Mouse (Mus musculus) limb, embryonic 11.5 days (tissue): ENCODE data around the gene B4galt7. TPM values are rescaled to one million over a fixed set of nuclear protein-coding genes. Genes with fewer than 3 reads are reported as not detected.

Experiments used
- ATAC-seq: fragments of 200-750 bp; cut with Nextera tagmentation; 2 replicates; pipeline ENCODE4 v1.8.0; 2017; ENCODE audit warnings: low read depth; ENCODE audit not compliant: insufficient number of reproducible peaks, low FRiP score, low TSS enrichment
- DNase-seq: peaks from one replicate; pipeline ENCODE4 v3.0.0-alpha.2; 2015; ENCODE audit warnings: low spot score
- H3K27ac ChIP-seq: fragments of 300-500 bp; sonication (generic); replicated peaks from 2 replicates; pipeline ENCODE4 v1.5.1; 2014; ENCODE audit warnings: low read depth, mild to moderate bottlenecking, low read length
- H3K27me3 ChIP-seq: fragments of 300-500 bp; sonication (generic); 2 replicates; pipeline ENCODE4 v1.6.1; 2014; ENCODE audit warnings: mild to moderate bottlenecking, low read length, mixed read lengths; ENCODE audit not compliant: control insufficient read depth, insufficient read depth
- H3K36me3 ChIP-seq: fragments of 300-500 bp; sonication (generic); 2 replicates; pipeline ENCODE4 v1.6.1; 2014; ENCODE audit warnings: mild to moderate bottlenecking, low read length, moderate library complexity, mixed read lengths; ENCODE audit not compliant: control insufficient read depth, insufficient read depth
- H3K4me1 ChIP-seq: fragments of 300-500 bp; sonication (generic); 2 replicates; pipeline ENCODE4 v1.6.1; 2014; ENCODE audit warnings: low read length, mixed read lengths; ENCODE audit not compliant: control insufficient read depth, insufficient read depth
- H3K4me2 ChIP-seq: fragments of 300-500 bp; sonication (generic); 2 replicates; pipeline ENCODE4 v1.6.1; 2014; ENCODE audit warnings: low read depth, mild to moderate bottlenecking, moderate library complexity; ENCODE audit not compliant: severe bottlenecking
- H3K4me3 ChIP-seq: fragments of 300-500 bp; sonication (generic); 2 replicates; pipeline ENCODE4 v1.5.1; 2014; ENCODE audit warnings: low read depth, low read length
- H3K9ac ChIP-seq: fragments of 300-500 bp; sonication (generic); 2 replicates; pipeline ENCODE4 v1.6.1; 2014; ENCODE audit warnings: mild to moderate bottlenecking, low read length
- H3K9me3 ChIP-seq: fragments of 300-500 bp; sonication (generic); 2 replicates; pipeline ENCODE4 v1.6.1; 2016; ENCODE audit warnings: low read length; ENCODE audit not compliant: control insufficient read depth
- WGBS: fragments of 180-500 bp; shearing (Covaris S2); extraction: QIAGEN DNeasy Blood & Tissue Kit; methylation state at CpG from one replicate; pipeline ENCODE4 v1.1.7; 2014; 5-methylcytosine and 5-hydroxymethylcytosine counted together
- polyA plus RNA-seq: library from polyadenylated mRNA; unstranded; fragments of >200 nt; fragmentation: Nextera tagmentation; extraction: Ambion mirVana; gene quantifications from 2 replicates; pipeline ENCODE4 v1.2.1, GENCODE M21; 2014

B4galt7 gene
- polyA plus RNA-seq, 1 experiment from 2014 or later = 16.9 TPM

GRCm38 (mm10) chr13:55591961-55592490 lies 7.7 kb upstream of the B4galt7 start:
- Histone ChIP-seq H3K9ac (no peak overlapping the region), H3K4me1 (no peaks in the 10 kb centered on the region), H3K27me3 (no peaks in the 10 kb centered on the region), H3K4me2 (no peak overlapping the region), H3K36me3 (peaks cover 8% of the 10 kb centered on the region; the same call in 1 of the 2 replicates), H3K27ac (no peak overlapping the region), H3K9me3 (no peaks in the 10 kb centered on the region), H3K4me3 (no peak overlapping the region)
- DNase-seq (no peak), ATAC-seq (no peak; the same call in 1 of the 2 replicates)
- 71% methylated on average over 4 of the region's 4 CpGs for WGBS

GRCm38 (mm10) chr13:55592512-55593253 lies 7.0 kb upstream of the B4galt7 start:
- peak; percentile 97 for ATAC-seq
- 5% methylated on average over 29 of the region's 29 CpGs for WGBS
- Histone ChIP-seq H3K4me2 (peak overlapping the region; percentile 59; the same call in 1 of the 2 replicates), H3K36me3 (peaks cover 9% of the 10 kb centered on the region; the same call in 1 of the 2 replicates), H3K27ac (no peak overlapping the region), H3K9me3 (no peaks in the 10 kb centered on the region), H3K27me3 (no peaks in the 10 kb centered on the region), H3K4me1 (no peaks in the 10 kb centered on the region), H3K4me3 (peak overlapping the region; percentile 89), H3K9ac (peak overlapping the region; percentile 81)
- peak; percentile 99 for DNase-seq

DNA sequence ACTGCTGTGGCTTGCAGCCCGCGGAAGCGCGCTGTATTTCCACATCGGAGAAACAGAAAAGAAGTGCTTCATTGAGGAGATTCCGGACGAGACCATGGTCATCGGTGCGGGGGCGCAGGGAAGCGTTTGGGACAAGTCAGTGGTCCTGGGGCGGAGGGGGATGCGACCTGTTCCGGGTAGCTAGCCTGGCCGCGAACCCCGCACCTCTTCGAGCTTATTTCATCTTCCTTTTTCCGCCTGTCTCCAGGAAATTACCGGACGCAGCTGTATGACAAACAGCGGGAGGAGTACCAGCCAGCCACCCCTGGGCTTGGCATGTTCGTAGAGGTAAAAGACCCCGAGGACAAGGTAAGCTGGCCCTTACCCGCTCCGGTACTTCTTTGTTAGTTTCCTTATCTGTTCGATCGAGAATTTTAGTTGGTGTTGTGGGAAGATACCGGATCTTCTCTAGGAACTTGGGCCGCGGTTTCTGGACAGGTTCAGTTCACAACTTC lies 6.4 kb upstream of the B4galt7 start:
- H3K4me3 ChIP-seq = peak overlapping the region; percentile 89
- DNase-seq (no peak), ATAC-seq (peak; percentile 38; the same call in 1 of the 2 replicates)
- under 1% methylated on average over 31 of the region's 31 CpGs for WGBS
- H3K27ac ChIP-seq = no peak overlapping the region
- H3K9ac ChIP-seq = peak overlapping the region; percentile 81
- peaks cover 12% of the 10 kb centered on the region; the same call in 1 of the 2 replicates for H3K36me3 ChIP-seq
- H3K4me2 ChIP-seq = peak overlapping the region; percentile 59
- no peaks in the 10 kb centered on the region for H3K27me3 ChIP-seq
- H3K4me1 ChIP-seq = no peaks in the 10 kb centered on the region
- H3K9me3 ChIP-seq = no peaks in the 10 kb centered on the region

GRCm38 (mm10) chr13:55595375-55595774 lies 4.3 kb upstream of the B4galt7 start:
- Histone ChIP-seq H3K4me3 (no peak overlapping the region), H3K27me3 (no peaks in the 10 kb centered on the region), H3K9me3 (no peaks in the 10 kb centered on the region), H3K36me3 (peaks cover 12% of the 10 kb centered on the region; the same call in 1 of the 2 replicates), H3K4me2 (no peak overlapping the region), H3K9ac (no peak overlapping the region), H3K27ac (no peak overlapping the region), H3K4me1 (no peaks in the 10 kb centered on the region)
- 94% methylated on average over 12 of the region's 12 CpGs for WGBS
- DNase-seq (no peak), ATAC-seq (no peak)

GRCm38 (mm10) chr13:55596802-55597201 lies 2.9 kb upstream of the B4galt7 start:
- Histone ChIP-seq H3K4me2 (no peak overlapping the region), H3K27me3 (no peaks in the 10 kb centered on the region), H3K4me3 (no peak overlapping the region), H3K36me3 (peaks cover 12% of the 10 kb centered on the region; the same call in 1 of the 2 replicates), H3K9ac (no peak overlapping the region), H3K4me1 (peaks cover 5% of the 10 kb centered on the region), H3K9me3 (no peaks in the 10 kb centered on the region), H3K27ac (no peak overlapping the region)
- ATAC-seq (no peak), DNase-seq (no peak)
- WGBS = 94% methylated on average over 12 of the region's 12 CpGs

GRCm38 (mm10) chr13:55600657-55601056 lies 961 bp downstream of the B4galt7 start:
- Histone ChIP-seq H3K36me3 (peaks cover 14% of the 10 kb centered on the region; the same call in 1 of the 2 replicates), H3K4me3 (peak overlapping the region; percentile 86), H3K27ac (no peak overlapping the region), H3K27me3 (no peaks in the 10 kb centered on the region), H3K9me3 (no peaks in the 10 kb centered on the region), H3K4me2 (peak overlapping the region; percentile 64), H3K4me1 (peaks cover 5% of the 10 kb centered on the region), H3K9ac (peak overlapping the region; percentile 81)
- no peak for DNase-seq
- no peak for ATAC-seq
- WGBS = 30% methylated on average over 9 of the region's 9 CpGs

DNA sequence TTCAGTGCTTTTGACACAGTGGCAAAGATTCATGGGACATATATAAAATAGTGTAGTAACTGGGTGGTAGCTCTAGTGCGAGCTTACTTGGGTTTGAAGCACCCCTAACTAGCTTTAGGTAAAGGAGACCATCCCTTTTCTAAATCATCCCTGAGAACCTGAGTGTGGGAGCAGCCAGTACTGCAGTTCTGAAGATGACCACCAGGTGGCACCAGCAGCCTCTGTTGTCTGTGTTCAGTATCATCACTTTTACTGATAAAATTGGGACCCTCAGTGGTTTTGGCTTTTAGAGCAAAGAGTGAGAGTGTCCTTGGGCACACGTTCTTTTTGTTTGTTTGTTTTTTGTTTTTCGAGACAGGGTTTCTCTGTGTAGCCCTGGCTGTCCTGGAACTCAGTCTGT lies 1.9 kb downstream of the B4galt7 start:
- Histone ChIP-seq H3K4me3 (no peak overlapping the region), H3K27me3 (no peaks in the 10 kb centered on the region), H3K27ac (no peak overlapping the region), H3K4me1 (peaks cover 5% of the 10 kb centered on the region), H3K9me3 (no peaks in the 10 kb centered on the region), H3K36me3 (peaks cover 10% of the 10 kb centered on the region; the same call in 1 of the 2 replicates), H3K4me2 (no peak overlapping the region), H3K9ac (no peak overlapping the region)
- 8% methylated on average over 3 of the region's 3 CpGs for WGBS
- DNase-seq = peak; percentile 94
- ATAC-seq = no peak

GRCm38 (mm10) chr13:55604606-55605005 lies 4.9 kb downstream of the B4galt7 start:
- H3K9ac ChIP-seq = no peak overlapping the region
- peaks cover 5% of the 10 kb centered on the region for H3K4me1 ChIP-seq
- H3K4me3 ChIP-seq = no peak overlapping the region
- no peaks in the 10 kb centered on the region for H3K27me3 ChIP-seq
- DNase-seq = no peak
- 89% methylated on average over 3 of the region's 3 CpGs for WGBS
- ATAC-seq = no peak
- no peaks in the 10 kb centered on the region for H3K9me3 ChIP-seq
- H3K27ac ChIP-seq = no peak overlapping the region
- H3K36me3 ChIP-seq = peaks cover 9% of the 10 kb centered on the region
- no peak overlapping the region for H3K4me2 ChIP-seq
